Mouse (Mus musculus) olfactory bulb, adult 2 months (tissue): Measurements from ENCODE around the gene Lor. TPM values are rescaled to one million over a fixed set of nuclear protein-coding genes. Genes with fewer than 3 reads are reported as not detected.

Experiments
- H3K27ac ChIP-seq: fragments of 200-500 bp; 2 replicates; pipeline ENCODE4 v1.5.1; 2012; ENCODE audit warnings: low read depth, low read length; ENCODE audit not compliant: insufficient read depth
- H3K4me1 ChIP-seq: fragments of 200-500 bp; 2 replicates; pipeline ENCODE4 v1.6.1; 2012; ENCODE audit warnings: low read length; ENCODE audit not compliant: control insufficient read depth, insufficient read depth
- H3K4me3 ChIP-seq: fragments of 200-500 bp; 2 replicates; pipeline ENCODE4 v1.5.1; 2012; ENCODE audit warnings: mild to moderate bottlenecking, low read depth, low read length, moderate library complexity; ENCODE audit not compliant: insufficient read depth
- CTCF ChIP-seq: fragments of 200-500 bp; IDR thresholded peaks from 2 replicates; pipeline ENCODE4 v1.5.1; 2012; ENCODE audit warnings: low read depth, mild to moderate bottlenecking, low read length, moderate library complexity; ENCODE audit not compliant: insufficient read depth
- POLR2A ChIP-seq: fragments of 200-500 bp; IDR thresholded peaks from 2 replicates; pipeline ENCODE4 v1.6.1; 2012; ENCODE audit warnings: mild to moderate bottlenecking, low read depth, low read length, moderate library complexity; ENCODE audit not compliant: insufficient read depth
- WGBS: fragments of 180-500 bp; shearing (Covaris S2); methylation state at CpG from one replicate; pipeline ENCODE4 v1.1.7; 2018; 5-methylcytosine and 5-hydroxymethylcytosine counted together
- polyA plus RNA-seq: library from polyadenylated mRNA; stranded (reverse); fragments of >200 nt; gene quantifications from 2 replicates; pipeline ENCODE4 v1.2.4, GENCODE M21; 2012; ENCODE audit warnings: low replicate concordance; ENCODE audit not compliant: missing spikeins, insufficient read depth, insufficient read length

Gene Lor
- not detected in 2 replicates for polyA plus RNA-seq

- Histone ChIP-seq H3K27ac (peak within 1 kb of the TSS; percentile 99; the same call in 1 of the 2 replicates), H3K4me3 (peak within 1 kb of the TSS; percentile 89; the same call in 1 of the 2 replicates), H3K4me1 (no peaks in the 10 kb centered on the region)
- WGBS, result 92% methylated on average over 2 of the region's 2 CpGs
- TF ChIP-seq CTCF (no peak), POLR2A (no peak)
Observed at GRCm38 (mm10) chr3:92083042-92083441, at the start of gene Lor. TSS of gene Lor (minus strand) at chr3:92083142.

- Histone ChIP-seq H3K4me1 (no peaks in the 10 kb centered on the region), H3K27ac (no peak within 1 kb of the TSS), H3K4me3 (no peak within 1 kb of the TSS)
- no peak for TF ChIP-seq CTCF
- no peak for TF ChIP-seq POLR2A
- 76% methylated on average over 5 of the region's 5 CpGs for WGBS
Observed at GRCm38 (mm10) chr3:92123847-92124246, 40.9 kb upstream of the Lor start, which contains the start of gene Prr9. TSS of gene Prr9 (minus strand) at chr3:92123947.

GRCm38 (mm10) chr3:92120902-92121301 lies 38.0 kb upstream of the Lor start:
- Histone ChIP-seq H3K27ac (no peak overlapping the region), H3K4me1 (no peaks in the 10 kb centered on the region), H3K4me3 (no peak overlapping the region)
- 77% methylated on average over 3 of the region's 3 CpGs for WGBS
- no peak for TF ChIP-seq POLR2A
- no peak for TF ChIP-seq CTCF

GRCm38 (mm10) chr3:92117930-92118329 lies 35.0 kb upstream of the Lor start:
- Histone ChIP-seq H3K4me3 (no peak overlapping the region), H3K27ac (no peak overlapping the region), H3K4me1 (no peaks in the 10 kb centered on the region)
- TF ChIP-seq CTCF (no peak), POLR2A (no peak)
- WGBS, result 29% methylated on average over 3 of the region's 3 CpGs

GRCm38 (mm10) chr3:92111526-92111925 lies 28.6 kb upstream of the Lor start:
- Histone ChIP-seq H3K4me1 (no peaks in the 10 kb centered on the region), H3K27ac (no peak overlapping the region), H3K4me3 (no peak overlapping the region)
- no peak for TF ChIP-seq POLR2A
- no peak for TF ChIP-seq CTCF

- Histone ChIP-seq H3K4me3 (no peak overlapping the region), H3K4me1 (no peaks in the 10 kb centered on the region), H3K27ac (no peak overlapping the region)
- TF ChIP-seq CTCF (no peak), POLR2A (no peak)
Observed at GRCm38 (mm10) chr3:92110790-92111189, 27.8 kb upstream of the Lor start.

- H3K4me1 ChIP-seq, result no peaks in the 10 kb centered on the region
- H3K4me3 ChIP-seq, result no peak overlapping the region
- H3K27ac ChIP-seq, result no peak overlapping the region
- no peak for TF ChIP-seq POLR2A
- TF ChIP-seq CTCF, result no peak
- 7% methylated on average over 6 of the region's 6 CpGs for WGBS
Observed at GRCm38 (mm10) chr3:92106582-92106981, 23.6 kb upstream of the Lor start.

GRCm38 (mm10) chr3:92081285-92081931 lies 1.5 kb downstream of the Lor start:
- TF ChIP-seq CTCF (no peak), POLR2A (no peak)
- peak overlapping the region; percentile 89 for H3K4me3 ChIP-seq
- under 1% methylated on average over 71 of the region's 76 CpGs for WGBS
- H3K4me1 ChIP-seq, result no peaks in the 10 kb centered on the region
- peak overlapping the region; percentile 99 for H3K27ac ChIP-seq

GRCm38 (mm10) chr3:92080462-92081284 lies 2.3 kb downstream of the Lor start:
- Histone ChIP-seq H3K4me3 (peak overlapping the region; percentile 89), H3K27ac (peak overlapping the region; percentile 99), H3K4me1 (no peaks in the 10 kb centered on the region)
- under 1% methylated on average over 77 of the region's 82 CpGs for WGBS
- TF ChIP-seq CTCF, result no peak
- TF ChIP-seq POLR2A, result no peak
